Mouse (Mus musculus): ENCODE results near the gene Slc38a9.

Gene Slc38a9

GRCm38 (mm10) chr13:112771447-112772208 is 111.1 kb downstream of the Slc38a9 start:
- no peak for DNase-seq

- DNase-seq = no peak
These were observed 111.7 kb downstream of the Slc38a9 start for GRCm38 (mm10) chr13:112772252-112772651.

- DNase-seq = no peak
These were observed 112.3 kb downstream of the Slc38a9 start for GRCm38 (mm10) chr13:112772861-112773260.

GRCm38 (mm10) chr13:112773991-112774675 is 113.6 kb downstream of the Slc38a9 start:
- DNase-seq = no peak

- DNase-seq = no peak
These were observed 115.3 kb downstream of the Slc38a9 start for GRCm38 (mm10) chr13:112775856-112776255.

GRCm38 (mm10) chr13:112778407-112778806 is 117.9 kb downstream of the Slc38a9 start:
- DNase-seq = no peak

- DNase-seq = no peak
These were observed 124.8 kb downstream of the Slc38a9 start for GRCm38 (mm10) chr13:112785305-112785704.

- DNase-seq = no peak
These were observed 125.6 kb downstream of the Slc38a9 start for GRCm38 (mm10) chr13:112786142-112786541.

GRCm38 (mm10) chr13:112786942-112787533 is 126.5 kb downstream of the Slc38a9 start:
- DNase-seq = no peak
